Mouse (Mus musculus) MN1 (cell line): ENCODE data around the gene Tmem51.

Experiments
- DNase-seq: peaks from one replicate; pipeline ENCODE4 v3.0.0-alpha.2; 2016; ENCODE audit warnings: low spot score

The Tmem51 gene

DNA sequence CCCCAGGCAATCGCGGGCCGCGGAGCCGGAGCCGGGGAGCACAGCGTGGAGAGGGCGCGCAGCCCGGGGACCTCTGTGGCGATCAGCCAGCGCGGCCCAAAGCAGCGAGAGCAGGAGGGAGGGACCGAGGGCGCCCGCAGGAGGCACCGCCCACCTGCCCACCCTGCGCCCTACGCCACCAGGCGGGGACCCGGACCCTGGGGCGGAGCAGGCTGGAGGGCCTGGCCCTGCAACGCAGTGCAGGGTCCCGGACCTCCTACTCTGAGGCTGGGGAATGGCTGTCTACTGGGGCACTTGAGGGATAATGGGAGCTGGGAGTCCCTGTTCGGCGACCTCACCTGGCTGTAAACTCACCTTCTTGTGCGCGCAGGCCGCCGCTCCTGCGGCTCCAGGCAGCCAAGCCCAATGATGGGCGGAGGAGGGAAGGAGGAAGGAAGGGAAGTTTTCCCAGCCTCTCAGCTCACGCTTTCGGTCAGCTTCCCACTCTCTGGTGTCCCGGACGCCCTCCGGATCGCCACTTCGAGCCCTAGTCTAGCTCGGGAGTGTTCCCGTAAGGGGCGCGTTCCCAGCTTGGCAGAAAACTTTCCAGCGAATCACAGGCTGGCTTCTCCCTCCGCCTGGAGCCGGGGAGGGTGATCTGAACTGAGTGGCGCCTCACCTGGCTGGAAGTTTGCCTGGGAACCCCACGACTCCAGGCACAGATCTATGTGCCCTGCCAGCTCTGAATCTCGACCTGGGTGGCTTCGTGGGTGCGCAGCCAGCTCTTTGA, at the start of gene Tmem51:
Gene Tmem51 (minus strand): TSS at position 174 of the 769 bp plus-strand sequence.
- no peak for DNase-seq

DNA sequence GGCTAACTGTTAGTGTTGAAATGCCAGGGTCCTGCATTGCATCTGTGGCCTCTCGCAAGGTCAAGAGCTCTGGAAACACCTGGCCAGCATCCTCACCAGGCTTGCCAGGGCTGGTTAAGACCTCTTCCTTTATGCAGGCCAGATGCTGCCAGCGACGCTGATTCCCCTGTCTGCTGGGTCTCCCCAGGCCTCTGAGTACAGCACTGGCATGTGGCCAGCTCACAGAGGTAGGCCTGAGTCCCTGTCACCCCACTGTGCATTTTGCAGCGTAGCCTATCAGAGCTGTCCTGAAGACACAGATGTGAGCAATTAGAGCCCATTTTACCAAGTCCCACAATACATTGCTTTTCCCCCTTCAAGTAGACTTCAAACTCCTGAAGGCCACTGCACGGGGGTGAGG, 46.1 kb upstream of the Tmem51 start:
- no peak for DNase-seq

DNA sequence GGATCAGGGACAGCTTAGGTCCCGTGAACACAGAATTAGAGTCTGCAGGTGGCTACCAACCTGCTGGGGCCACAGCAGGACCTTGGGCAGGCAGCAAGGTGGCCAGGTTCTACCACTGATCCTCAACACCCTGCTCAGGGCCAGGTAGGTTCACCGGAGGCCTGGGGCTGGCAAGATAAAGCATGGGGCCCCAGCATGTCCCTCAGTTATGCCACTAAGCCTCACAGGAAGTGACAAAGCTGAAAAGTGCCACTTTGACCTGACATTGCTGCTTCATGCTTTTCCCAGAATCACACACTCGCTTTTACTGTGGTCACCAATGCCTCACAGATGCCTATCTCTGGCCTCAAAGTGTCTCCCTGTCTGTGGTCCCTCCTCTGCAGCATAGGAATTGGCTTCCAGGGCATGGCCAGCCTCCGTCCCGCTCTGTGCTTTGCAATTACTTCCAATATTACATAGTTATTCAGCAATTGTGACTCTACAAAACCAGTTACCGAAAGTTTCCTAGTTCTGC, 43.2 kb upstream of the Tmem51 start:
- no peak for DNase-seq

DNA sequence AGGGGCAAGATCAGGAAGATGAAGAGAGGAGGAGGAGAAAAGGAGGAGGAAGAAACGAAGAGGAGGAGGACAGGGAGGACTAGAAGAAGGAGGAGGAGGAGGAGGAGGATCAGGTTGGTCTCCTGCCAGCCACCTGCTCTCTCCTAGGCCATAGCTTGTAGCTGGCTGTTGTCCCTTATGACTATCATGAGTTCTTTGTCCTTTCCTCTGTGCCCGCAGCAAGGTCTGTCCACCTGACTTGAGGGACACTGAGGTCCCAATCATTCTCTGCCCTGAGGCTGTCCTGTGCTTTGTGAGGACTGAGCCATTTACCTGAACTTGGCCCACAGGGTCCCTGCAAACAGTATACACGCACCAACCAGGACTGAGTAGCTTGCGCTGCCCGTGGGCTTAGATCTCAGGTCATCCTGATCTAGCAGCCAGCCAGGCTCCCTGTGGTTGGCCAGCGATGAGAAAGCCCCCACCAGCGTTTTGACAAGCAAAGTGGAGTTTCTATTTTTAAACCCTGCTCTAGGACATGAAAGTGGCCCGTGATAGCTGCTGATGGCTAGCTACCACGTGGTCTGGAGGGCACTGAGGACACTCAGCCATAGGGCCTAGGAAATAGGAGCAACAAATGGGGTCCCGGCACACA, 42.7 kb upstream of the Tmem51 start:
- no peak for DNase-seq

DNA sequence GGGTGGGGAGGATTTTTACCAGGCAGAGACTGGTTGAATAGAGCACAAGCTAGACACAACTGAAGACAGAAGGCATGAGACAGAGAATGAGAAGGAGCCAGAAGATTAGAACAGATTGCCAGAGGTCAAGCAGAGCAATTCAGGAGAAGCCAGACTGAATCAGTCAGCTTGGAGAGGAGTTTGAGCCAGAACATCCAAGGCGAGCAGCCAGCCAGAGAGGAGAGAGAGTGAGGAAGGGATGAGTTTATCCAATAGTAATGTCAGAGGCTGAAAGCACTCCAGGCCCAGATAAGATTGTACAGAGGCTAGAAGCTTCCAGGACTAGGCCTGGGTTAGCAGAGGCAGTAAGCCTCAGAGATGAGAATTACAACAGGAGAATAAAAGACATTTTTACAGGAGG, 37.1 kb upstream of the Tmem51 start:
- no peak for DNase-seq

DNA sequence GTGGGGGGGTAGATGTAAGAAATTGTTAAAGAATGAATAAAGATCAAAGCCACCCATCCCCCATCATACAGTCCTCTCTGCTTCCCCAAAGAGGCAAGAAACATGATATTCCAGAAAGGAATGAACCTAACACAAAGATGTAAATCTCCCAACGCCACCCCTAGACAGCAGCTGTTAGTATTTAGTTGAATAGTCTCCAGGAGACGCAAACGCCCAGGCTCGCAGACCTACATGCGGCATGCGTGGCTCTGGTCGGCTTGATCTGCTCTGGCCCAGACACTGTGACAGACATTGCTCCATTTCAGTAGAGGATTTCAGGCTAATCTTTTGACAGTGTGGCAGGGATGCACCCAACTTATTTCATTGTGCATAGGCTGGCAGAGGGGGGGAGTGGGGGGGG, 34.4 kb upstream of the Tmem51 start:
- DNase-seq, result no peak

DNA sequence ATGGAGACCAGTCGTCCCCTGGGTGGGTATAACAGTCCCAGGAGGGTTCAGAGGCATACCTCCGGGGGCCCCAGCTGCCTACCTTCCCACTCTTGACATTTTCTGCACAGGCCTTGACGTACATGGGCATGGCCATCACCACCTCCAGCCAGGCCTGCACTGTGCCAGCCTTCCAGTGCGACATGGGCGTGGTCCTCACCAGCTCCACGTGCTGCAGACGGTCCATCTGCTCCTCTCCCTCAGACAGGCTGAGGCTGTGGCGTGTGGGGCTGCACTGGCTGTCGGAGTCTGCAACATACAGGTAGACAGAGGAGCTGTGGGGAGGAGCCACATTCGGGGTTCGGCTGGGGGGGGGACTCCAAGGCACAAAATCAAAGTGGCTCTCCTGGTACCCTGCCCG, 33.9 kb upstream of the Tmem51 start:
- no peak for DNase-seq

DNA sequence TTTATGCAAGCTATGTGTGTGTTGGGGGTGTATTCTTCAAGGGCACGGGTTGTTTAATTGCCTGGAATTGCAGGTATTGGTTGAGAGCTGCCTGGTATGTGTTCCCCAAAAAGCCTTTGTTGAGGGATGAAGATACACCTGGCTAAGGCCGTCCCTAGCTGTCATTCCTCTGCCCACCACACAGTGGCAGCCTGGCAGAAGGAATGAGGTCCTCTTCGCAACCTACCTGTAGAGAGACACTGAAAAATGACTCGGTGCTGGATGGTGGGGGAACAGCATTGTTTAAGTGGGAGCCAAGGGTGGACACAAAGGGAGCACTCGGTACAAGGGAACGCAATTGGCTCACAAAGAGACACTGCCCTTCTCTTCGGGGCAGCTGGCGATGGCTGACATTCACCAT, 29.2 kb upstream of the Tmem51 start:
- DNase-seq, result no peak

DNA sequence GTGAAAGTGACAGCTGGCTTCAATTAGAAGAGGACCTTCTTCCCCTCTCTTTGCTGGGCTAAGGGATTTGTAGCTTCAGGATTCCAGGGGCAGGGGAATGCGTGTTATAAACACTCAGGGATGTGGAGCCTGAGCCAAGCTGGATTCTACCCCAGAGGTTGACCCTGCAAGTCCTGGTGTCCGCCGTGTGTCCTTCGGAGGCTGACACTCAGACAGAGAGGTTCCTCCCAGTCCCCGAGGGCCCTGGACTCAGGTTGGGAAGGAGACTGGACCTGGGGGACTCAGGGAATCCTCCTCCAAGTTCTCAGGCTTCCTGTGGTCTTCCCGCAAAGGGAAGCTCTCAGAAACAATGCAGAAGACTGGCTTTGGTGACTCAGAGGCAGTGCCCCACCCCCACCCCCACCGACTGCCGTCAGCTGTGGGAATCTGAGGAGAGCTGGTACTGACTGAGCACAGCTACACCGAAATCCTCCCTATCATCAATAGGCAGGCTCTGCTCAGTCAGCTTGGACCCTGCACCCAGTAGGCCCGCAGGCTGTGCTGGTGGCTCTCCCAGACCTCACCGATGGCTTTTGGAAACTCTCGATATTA, 19.1 kb upstream of the Tmem51 start:
- no peak for DNase-seq

DNA sequence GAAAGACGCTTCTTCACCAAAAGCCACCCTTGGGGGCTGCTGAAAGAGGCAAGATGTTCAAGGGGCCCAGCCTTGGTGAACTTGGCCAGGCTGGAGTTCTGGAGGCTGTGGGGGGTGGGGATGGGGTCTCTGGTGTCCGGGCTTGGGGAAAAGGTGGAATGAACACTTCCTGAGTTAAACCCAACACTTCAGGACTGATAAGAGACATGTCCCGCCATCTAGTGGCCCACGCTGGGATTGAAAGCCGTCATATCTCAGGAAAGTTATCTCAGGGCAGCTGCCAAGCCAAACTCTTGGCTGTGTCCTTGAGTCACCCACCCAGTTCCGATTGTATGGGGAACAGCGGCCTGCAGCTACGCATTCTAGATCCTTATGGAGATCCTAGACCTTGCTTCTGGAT, 14.2 kb upstream of the Tmem51 start:
- DNase-seq, result no peak

DNA sequence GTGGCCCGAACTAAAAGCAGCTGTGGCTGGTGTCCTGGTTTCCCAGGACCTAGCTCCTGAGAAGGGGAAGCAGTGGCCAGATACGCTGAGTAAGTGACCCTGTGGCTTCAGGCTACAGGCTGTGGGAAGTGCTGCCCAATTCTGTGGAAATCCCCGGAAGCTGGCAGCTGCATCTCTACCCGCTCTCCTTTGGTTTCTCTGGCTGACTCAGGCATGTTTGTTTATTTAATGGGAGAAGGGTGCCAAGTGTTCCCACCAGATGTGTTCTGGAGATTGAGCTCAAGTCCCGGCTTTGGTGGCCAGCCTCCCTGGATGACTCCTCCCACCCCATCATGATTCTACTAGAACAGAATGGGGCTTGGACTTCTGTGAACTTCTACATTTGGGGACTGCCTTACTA, 13.8 kb upstream of the Tmem51 start:
- DNase-seq, result peak; percentile 15

DNA sequence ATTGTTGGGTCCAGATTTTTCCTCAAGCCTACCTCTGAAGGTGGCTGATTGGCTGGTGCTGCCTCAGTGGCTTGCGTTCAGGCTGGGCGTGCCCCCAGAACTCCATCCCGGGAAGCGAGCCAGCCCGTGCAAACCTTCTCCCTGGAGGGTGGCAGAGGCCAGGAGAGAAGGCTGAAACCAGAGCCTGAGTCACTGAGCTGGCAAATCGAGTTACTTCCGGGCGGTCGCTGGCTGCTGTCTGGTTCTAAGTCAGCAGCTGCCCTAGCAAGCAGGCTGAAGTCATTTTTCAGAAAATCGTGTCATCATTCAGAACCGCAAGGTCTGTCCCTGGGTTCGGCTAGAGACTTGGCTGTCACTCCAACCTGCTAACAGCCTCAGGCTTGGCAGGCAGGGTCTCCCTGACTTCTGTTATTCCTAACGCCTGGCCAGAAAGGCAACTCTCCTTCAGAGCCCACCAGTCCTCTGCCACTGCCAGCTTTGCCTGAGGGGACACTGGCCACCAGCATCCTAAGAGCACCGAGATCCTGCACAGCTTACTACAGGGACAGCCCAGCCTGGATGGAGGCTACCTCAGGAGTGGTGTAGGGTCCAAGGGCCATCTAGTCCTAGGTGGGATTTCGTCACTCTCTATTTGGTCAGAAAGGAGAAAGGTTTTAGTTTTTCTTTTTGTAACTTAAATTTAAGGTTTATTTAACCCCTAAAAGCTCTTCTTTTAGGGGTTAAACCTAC, 11.6 kb upstream of the Tmem51 start:
- peak; percentile 34 for DNase-seq

DNA sequence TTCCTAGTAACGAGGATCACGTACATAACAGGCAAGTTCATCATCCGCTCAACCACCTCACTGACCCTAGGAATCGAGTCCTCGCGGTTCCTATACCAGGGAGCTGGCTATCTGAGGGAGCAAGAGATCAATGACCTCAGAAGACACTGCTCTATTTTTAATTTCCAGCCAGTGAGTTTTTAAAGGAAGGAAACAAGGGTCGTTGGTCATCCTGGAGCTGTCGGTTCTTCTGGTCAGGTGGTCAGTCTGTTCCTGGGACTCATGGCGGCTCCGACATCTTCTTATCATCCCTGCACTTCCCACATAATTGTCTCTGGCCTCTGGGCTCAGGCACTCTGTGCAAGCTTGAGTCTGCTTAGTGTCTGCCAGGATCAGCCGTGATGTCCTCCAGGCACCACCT, 10.3 kb upstream of the Tmem51 start:
- no peak for DNase-seq

DNA sequence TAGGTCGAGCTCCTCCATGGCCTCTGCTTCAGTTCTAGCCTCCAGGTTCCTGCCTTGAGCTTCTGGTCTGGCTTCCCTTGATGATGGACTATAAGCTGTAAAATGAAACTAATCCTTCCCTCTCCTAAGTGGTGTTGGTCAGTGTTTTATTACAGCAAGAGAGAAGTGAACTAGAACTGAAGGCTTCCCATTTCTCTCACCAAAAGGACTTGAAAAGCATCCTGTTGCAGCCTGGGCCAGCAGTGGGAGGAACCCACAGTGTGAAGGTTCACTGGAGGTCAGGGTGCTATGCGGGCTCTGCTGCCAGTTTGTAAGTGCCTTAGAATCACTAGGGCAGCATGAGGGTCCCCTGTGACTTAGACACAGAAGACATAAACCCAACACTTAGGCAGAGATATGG, 7.0 kb upstream of the Tmem51 start:
- DNase-seq, result no peak

DNA sequence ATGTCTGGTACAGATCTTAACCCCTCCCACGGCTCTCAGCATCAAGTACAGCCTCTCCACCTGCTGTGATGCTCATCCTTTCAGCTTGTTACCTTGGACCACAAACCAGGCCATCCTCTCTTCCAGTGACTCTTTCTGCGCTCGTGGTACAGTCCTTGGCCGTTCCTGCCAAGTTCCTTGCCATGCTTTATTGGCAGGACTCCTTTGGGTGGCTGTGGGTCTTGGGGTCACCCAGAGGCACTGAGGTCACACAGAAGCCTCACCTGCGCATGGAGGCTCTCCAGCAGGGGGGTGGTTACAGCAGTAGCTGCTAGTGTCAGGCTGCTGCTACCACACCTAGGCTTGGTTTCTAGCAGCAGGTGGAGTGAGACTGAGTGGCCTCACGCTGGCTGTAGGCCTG, 5.9 kb upstream of the Tmem51 start:
- no peak for DNase-seq

DNA sequence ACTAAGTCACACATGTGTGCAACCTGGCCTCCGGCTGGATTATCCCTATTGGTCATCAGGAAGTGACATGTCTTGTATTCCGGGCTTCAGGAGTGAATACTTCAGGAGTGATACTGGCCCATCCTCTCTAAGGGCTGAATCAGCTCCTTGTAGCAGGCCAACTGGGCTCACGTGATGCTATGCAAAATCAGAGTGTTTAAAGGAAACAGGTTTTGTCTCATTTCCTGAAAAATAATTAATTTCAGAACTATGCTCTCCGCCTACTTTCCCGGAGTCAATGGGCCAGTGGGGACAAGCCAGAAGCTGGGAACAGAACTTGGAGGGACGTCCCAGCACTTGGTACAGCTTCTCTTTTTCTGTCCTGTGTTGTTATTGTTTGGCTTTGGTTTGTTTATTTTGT, 4.7 kb upstream of the Tmem51 start:
- DNase-seq, result no peak

DNA sequence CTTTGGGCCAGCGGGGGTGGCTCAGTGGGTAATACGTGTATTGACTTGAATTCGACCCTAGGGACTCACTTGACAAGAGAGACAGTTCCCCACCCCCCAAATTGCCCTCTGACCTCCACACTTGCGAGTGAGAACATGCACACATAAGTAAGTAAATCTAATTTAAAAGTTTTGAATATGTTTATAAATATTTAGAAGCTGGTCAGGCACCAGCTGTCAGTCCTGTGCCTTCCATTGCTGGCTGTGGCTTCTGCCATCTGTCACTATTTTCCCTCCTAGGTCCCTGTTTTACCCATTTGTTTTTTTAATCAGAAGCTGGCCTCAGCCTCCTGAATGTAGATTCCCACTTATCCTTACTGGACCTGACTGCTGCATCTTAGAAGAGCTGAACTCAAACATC, 4.3 kb upstream of the Tmem51 start:
- no peak for DNase-seq

DNA sequence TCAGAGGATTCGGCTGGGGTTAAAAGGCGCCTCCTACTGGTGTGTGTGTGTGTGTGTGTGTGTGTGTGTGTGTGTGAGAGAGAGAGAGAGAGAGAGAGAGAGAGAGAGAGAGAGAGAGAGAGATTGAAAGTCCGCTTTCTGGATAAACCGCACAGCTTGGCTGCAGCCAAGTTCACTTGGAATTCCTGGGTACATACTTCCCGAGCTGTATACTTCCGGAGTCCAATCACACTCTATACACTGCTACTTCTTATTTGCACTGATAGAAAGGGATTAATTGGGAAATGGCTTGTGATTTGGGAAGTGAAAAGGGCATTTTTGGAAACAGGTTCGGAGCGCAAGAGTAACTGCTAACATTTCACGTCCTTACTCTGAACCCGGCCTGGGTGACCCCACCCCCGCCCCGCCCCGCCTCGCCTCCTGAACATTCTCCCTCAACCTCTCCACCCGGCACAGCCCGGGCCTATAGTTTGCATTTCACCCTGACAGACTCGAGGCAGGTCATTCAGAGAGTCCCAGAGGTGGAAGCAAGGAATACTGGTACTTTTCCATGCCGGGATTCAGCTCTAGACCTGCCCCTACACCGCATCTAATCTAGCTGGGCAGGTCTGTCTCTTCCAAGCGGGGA, 946 bp upstream of the Tmem51 start:
- DNase-seq, result no peak

DNA sequence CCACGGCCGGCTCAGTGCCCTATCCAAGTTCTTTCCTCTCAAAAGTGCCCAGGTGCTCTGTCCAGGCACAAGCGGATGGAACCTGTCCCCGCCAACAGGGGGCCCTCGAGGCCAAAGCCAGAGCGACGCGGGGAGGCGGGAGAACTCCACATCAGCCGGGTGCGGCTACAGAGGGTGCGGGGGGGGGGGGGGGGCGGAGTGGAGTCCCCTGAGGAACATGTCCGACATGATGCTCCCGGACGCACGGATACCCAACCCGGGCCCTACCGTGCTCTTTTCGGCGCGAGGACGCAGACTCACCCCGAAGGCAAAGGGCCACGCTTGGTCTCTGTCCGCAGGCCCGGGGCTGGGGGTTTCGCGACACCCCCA, 358 bp downstream of the Tmem51 start:
- DNase-seq, result no peak

DNA sequence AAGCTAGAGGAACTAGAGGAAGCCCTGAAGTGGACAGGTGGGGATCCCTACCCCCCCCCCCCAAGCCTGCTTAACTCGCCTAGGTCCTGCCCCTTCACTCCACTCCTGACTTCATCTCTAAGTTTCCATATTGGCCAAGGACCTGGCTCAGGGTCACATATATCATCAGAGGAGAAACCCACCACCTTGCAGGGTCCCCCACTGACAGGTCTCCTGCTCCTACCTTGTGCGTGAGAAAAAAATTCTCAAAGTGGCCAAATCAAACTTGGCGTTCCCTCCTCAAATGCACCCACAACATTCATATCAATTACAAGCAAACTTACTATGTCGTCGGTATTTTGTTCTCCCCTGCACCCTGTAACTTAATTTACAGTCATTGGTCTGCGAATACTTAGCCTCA, 911 bp downstream of the Tmem51 start:
- no peak for DNase-seq

DNA sequence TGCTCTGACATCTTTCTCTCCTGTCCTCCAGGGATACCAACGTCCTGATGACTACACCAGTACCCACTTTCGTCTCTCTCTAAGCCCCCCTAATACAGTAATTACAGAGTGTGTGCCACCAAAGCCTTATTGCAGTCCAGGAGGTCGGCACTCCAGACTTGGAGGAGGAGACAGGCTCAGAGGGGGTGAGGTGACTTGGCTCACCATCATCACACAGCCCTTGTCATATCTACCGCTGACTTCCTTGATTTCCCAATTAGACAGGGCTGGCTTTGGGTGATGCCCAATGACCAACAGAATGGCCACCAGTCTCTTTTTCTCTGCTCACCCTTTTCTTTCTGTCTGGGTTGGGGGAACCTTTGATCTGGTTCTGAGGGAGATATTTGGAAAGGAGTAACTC, 1.4 kb downstream of the Tmem51 start:
- no peak for DNase-seq

DNA sequence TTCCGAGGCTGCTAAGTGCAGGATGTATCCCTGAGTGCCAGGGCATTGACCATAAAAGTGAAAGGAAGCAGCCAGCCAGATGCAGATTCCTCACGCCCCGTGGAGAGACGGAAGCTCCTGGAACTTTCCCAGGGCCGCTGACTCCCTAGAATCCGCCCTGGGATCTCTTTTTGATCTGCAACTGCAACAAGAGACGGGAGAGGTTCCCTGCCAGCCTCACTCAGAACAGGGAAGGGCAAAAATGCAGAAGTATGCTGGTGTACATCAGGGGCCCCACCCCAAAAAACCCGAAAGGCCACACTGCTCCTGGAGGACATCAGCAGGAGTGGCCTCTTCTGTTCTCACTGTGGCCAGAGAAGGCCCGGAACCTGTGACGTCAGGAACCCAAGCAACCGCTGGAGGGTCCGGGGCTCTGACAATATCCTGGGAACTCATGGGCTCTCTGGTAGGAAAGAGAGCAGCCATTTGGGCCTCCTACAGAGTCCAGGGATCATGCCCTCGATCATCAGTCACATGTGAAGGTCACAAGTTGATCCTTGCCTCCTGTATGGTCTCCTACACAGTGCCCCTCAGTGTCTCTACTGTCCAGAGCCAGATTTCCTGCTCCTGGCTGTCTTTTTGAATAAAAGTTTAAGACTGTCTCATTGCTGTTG, 2.3 kb downstream of the Tmem51 start:
- no peak for DNase-seq
